Mouse (Mus musculus) kidney, postnatal 0 days (tissue): Measurements from ENCODE around the gene Rab3c. TPM values are rescaled to one million over a fixed set of nuclear protein-coding genes. Genes with fewer than 3 reads are reported as not detected.

Source experiments
- ATAC-seq: fragments of 200-750 bp; cut with Nextera tagmentation; replicated peaks from 2 replicates; pipeline ENCODE4 v1.8.0; 2017; ENCODE audit warnings: low read depth, moderate number of reproducible peaks, moderate TSS enrichment, moderate library complexity; ENCODE audit not compliant: low FRiP score
- DNase-seq: peaks from one replicate; pipeline ENCODE4 v3.0.0-alpha.2; 2016; ENCODE audit warnings: low spot score
- H3K27ac ChIP-seq: fragments of 300-500 bp; sonication (generic); 2 replicates; pipeline ENCODE4 v1.5.1; 2014; ENCODE audit warnings: mild to moderate bottlenecking
- H3K27me3 ChIP-seq: fragments of 300-500 bp; sonication (generic); 2 replicates; pipeline ENCODE4 v1.6.1; 2014; ENCODE audit warnings: low read length, mixed read lengths; ENCODE audit not compliant: insufficient read depth
- H3K36me3 ChIP-seq: fragments of 300-500 bp; sonication (generic); 2 replicates; pipeline ENCODE4 v1.6.1; 2014; ENCODE audit warnings: low read length, mixed read lengths; ENCODE audit not compliant: insufficient read depth
- H3K4me1 ChIP-seq: fragments of 300-500 bp; sonication (generic); replicated peaks from 2 replicates; pipeline ENCODE4 v1.6.1; 2014; ENCODE audit warnings: antibody characterized with exemption, low read length, mixed read lengths; ENCODE audit not compliant: insufficient read depth
- H3K4me2 ChIP-seq: fragments of 300-500 bp; sonication (generic); 2 replicates; pipeline ENCODE4 v1.6.1; 2014; ENCODE audit warnings: mild to moderate bottlenecking, low read length, moderate library complexity, mixed read lengths
- H3K4me3 ChIP-seq: fragments of 300-500 bp; sonication (generic); replicated peaks from 2 replicates; pipeline ENCODE4 v1.5.1; 2014; ENCODE audit warnings: low read depth, low read length
- H3K9ac ChIP-seq: fragments of 300-500 bp; sonication (generic); 2 replicates; pipeline ENCODE4 v1.6.1; 2014; ENCODE audit warnings: low read depth, low read length
- H3K9me3 ChIP-seq: fragments of 300-500 bp; sonication (generic); replicated peaks from 2 replicates; pipeline ENCODE4 v1.6.1; 2016; ENCODE audit warnings: low read length, inconsistent platforms, mixed read lengths
- CTCF ChIP-seq: IDR thresholded peaks from 2 replicates; pipeline ENCODE4 v1.5.1; 2016; ENCODE audit warnings: antibody characterized with exemption, low read depth, mild to moderate bottlenecking, moderate library complexity
- WGBS: fragments of 180-500 bp; shearing (Covaris S2); extraction: QIAGEN DNeasy Blood & Tissue Kit; methylation state at CpG from one replicate; pipeline ENCODE4 v1.1.7; 2014; 5-methylcytosine and 5-hydroxymethylcytosine counted together
- polyA plus RNA-seq: library from polyadenylated mRNA; unstranded; fragments of >200 nt; fragmentation: Nextera tagmentation; extraction: Ambion mirVana; gene quantifications from 2 replicates; pipeline ENCODE4 v1.2.1, GENCODE M21; 2015

Gene Rab3c
- polyA plus RNA-seq, 1 experiment from 2014 or later, result 0.24 TPM

- H3K27ac ChIP-seq, result no peak overlapping the region
- no peaks in the 10 kb centered on the region for H3K9me3 ChIP-seq
- H3K36me3 ChIP-seq, result no peaks in the 10 kb centered on the region
- no peak overlapping the region for H3K9ac ChIP-seq
- H3K4me1 ChIP-seq, result no peaks in the 10 kb centered on the region
- WGBS, result 66% methylated on average over 7 of the region's 7 CpGs
- H3K4me2 ChIP-seq, result no peak overlapping the region
- no peak overlapping the region for H3K4me3 ChIP-seq
- ATAC-seq, result no peak
- TF ChIP-seq CTCF, result no peak
- DNase-seq, result no peak
- no peaks in the 10 kb centered on the region for H3K27me3 ChIP-seq
Measured at GRCm38 (mm10) chr13:110158588-110159519, 121.9 kb downstream of the Rab3c start.

GRCm38 (mm10) chr13:110145545-110145944 lies 135.3 kb downstream of the Rab3c start:
- Histone ChIP-seq H3K27ac (no peak overlapping the region), H3K4me1 (no peaks in the 10 kb centered on the region), H3K4me3 (no peak overlapping the region), H3K9me3 (no peaks in the 10 kb centered on the region), H3K36me3 (no peaks in the 10 kb centered on the region), H3K27me3 (no peaks in the 10 kb centered on the region), H3K4me2 (no peak overlapping the region), H3K9ac (no peak overlapping the region)
- DNase-seq, result no peak
- no peak for TF ChIP-seq CTCF
- ATAC-seq, result no peak
- 67% methylated on average over 3 of the region's 3 CpGs for WGBS

GRCm38 (mm10) chr13:110145019-110145418 lies 135.8 kb downstream of the Rab3c start:
- Histone ChIP-seq H3K27me3 (no peaks in the 10 kb centered on the region), H3K4me3 (no peak overlapping the region), H3K9me3 (no peaks in the 10 kb centered on the region), H3K36me3 (no peaks in the 10 kb centered on the region), H3K27ac (no peak overlapping the region), H3K4me1 (no peaks in the 10 kb centered on the region), H3K4me2 (no peak overlapping the region), H3K9ac (no peak overlapping the region)
- WGBS, result 75% methylated on average over 8 of the region's 8 CpGs
- TF ChIP-seq CTCF, result no peak
- ATAC-seq (no peak), DNase-seq (no peak)

GRCm38 (mm10) chr13:110139339-110139738 lies 141.5 kb downstream of the Rab3c start:
- H3K4me1 ChIP-seq, result no peaks in the 10 kb centered on the region
- H3K4me2 ChIP-seq, result no peak overlapping the region
- H3K27ac ChIP-seq, result no peak overlapping the region
- TF ChIP-seq CTCF, result no peak
- no peak for DNase-seq
- ATAC-seq, result no peak
- no peaks in the 10 kb centered on the region for H3K27me3 ChIP-seq
- H3K4me3 ChIP-seq, result no peak overlapping the region
- H3K9me3 ChIP-seq, result no peaks in the 10 kb centered on the region
- H3K9ac ChIP-seq, result no peak overlapping the region
- no peaks in the 10 kb centered on the region for H3K36me3 ChIP-seq
- WGBS, result 72% methylated on average over 5 of the region's 5 CpGs

- no peak for TF ChIP-seq CTCF
- Histone ChIP-seq H3K4me3 (no peak overlapping the region), H3K4me1 (no peaks in the 10 kb centered on the region), H3K36me3 (no peaks in the 10 kb centered on the region), H3K9me3 (no peaks in the 10 kb centered on the region), H3K9ac (no peak overlapping the region), H3K4me2 (no peak overlapping the region), H3K27ac (no peak overlapping the region), H3K27me3 (no peaks in the 10 kb centered on the region)
- 72% methylated on average over 5 of the region's 5 CpGs for WGBS
- DNase-seq (no peak), ATAC-seq (no peak)
Measured at GRCm38 (mm10) chr13:110138644-110139043, 142.2 kb downstream of the Rab3c start.

- WGBS, result 53% methylated on average over 12 of the region's 12 CpGs
- ATAC-seq (no peak), DNase-seq (no peak)
- Histone ChIP-seq H3K9me3 (no peaks in the 10 kb centered on the region), H3K27ac (no peak overlapping the region), H3K4me1 (no peaks in the 10 kb centered on the region), H3K27me3 (no peaks in the 10 kb centered on the region), H3K4me3 (no peak overlapping the region), H3K4me2 (no peak overlapping the region), H3K9ac (no peak overlapping the region), H3K36me3 (no peaks in the 10 kb centered on the region)
- TF ChIP-seq CTCF, result no peak
Measured at GRCm38 (mm10) chr13:110127613-110128258, 153.1 kb downstream of the Rab3c start.
